Mouse (Mus musculus): ENCODE measurements at regions not wholly inside any gene's neighbourhood (a gene's known extent, or its start where the extent isn't known, plus 50 kb on each side); places are given as distances from the start of the nearest gene placed in this dataset.

DNA sequence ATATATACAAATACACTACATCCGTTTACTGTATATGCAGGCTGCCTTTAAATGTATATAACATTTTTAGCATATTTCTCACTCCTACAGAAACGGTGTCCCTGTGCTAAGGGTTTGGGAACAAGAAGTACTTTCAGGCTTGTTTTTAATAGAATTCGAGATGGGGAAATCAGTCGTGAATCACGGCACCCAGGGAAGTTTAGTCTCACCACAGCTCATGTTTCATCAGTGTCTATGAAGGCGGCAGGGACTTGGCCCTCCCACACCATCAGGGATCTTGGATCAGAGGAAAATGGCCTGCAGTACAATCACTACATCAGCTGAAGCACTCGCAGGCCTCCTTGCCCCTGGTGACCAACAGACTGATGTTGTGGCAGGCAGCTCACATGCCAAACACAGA lies 118.7 kb upstream of the Nsun2 start:
- no peak overlapping the region for H3K27ac ChIP-seq (ENCODE audit: low read depth, low read length)
- no peak overlapping the region for H3K4me2 ChIP-seq
- DNase-seq (ENCODE audit: low spot score, missing footprints) (no peak), ATAC-seq (ENCODE audit: low FRiP score) (no peak)
- no peaks in the 10 kb centered on the region for H3K27me3 ChIP-seq (ENCODE audit: control insufficient read depth, insufficient read depth, low read length)
- H3K9me3 ChIP-seq (ENCODE audit: control insufficient read depth, low read length) = peaks cover 3% of the 10 kb centered on the region; the same call in 1 of the 2 replicates
- no peaks in the 10 kb centered on the region for H3K4me1 ChIP-seq (ENCODE audit: control insufficient read depth, insufficient read depth, low read length)
- WGBS = 83% methylated on average over 7 of the region's 7 CpGs
- no peak overlapping the region for H3K4me3 ChIP-seq (ENCODE audit: low read depth, low read length)
- H3K36me3 ChIP-seq (ENCODE audit: control insufficient read depth, insufficient read depth, low read length) = no peaks in the 10 kb centered on the region
- H3K9ac ChIP-seq (ENCODE audit: low read length) = no peak overlapping the region

DNA sequence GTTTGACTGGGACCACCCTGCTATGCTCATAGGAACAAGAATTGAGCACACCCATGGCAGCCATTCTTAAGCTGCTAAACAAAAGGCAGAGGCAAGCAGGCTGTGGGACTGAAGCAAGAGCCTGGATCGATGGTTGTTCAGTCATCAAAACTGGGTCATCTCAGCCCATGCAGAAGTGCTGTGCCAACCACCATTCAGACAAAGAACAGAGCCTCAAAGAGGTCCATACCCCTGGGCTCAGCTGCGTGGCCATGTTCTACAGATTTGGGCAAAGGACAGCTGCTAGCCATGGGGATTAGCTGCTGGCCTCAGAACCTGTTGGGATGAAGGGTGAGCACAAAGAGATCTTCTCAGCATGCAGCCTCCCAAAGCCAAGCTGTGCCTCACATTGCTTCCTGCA lies 116.8 kb upstream of the Nsun2 start:
- DNase-seq (ENCODE audit: low spot score, missing footprints) = no peak
- Histone ChIP-seq H3K9ac (ENCODE audit: low read length) (no peak overlapping the region), H3K9me3 (ENCODE audit: control insufficient read depth, low read length) (no peaks in the 10 kb centered on the region), H3K27ac (ENCODE audit: low read depth, low read length) (no peak overlapping the region), H3K4me2 (no peak overlapping the region), H3K4me1 (ENCODE audit: control insufficient read depth, insufficient read depth, low read length) (no peaks in the 10 kb centered on the region), H3K4me3 (ENCODE audit: low read depth, low read length) (no peak overlapping the region), H3K27me3 (ENCODE audit: control insufficient read depth, insufficient read depth, low read length) (no peaks in the 10 kb centered on the region), H3K36me3 (ENCODE audit: control insufficient read depth, insufficient read depth, low read length) (no peaks in the 10 kb centered on the region)
- WGBS = 50% methylated on average over 2 of the region's 2 CpGs
- no peak for ATAC-seq (ENCODE audit: low FRiP score)

DNA sequence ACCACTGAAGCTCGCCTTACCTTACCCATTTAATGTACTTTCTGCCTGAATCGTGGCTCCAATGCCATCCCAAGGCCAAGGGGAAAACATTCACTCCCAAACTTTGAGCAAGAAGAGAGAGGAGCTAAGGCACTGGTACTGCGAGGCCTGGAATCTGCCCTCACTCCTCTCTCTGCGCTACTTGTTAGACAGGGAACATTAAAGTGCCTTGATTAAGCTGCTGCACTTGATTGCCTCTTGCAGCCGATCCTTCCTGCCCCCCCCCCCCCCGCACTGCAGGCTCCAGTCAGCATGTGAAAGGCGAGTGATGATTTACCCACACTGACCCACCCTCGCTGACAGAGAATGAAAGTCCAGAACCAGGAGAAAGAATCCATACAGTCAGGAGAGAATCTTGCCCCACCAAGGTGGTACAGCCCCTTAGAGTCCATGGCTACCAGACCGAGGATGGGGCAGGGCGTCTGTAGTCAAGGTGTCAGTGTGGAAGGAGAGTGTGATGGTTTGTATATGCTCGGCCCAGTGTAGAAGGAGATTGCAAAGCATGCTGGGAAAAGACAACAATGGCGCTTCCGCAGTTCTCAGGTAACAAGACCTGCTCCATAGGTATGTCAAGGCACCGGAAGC lies 115.6 kb upstream of the Nsun2 start:
- no peaks in the 10 kb centered on the region for H3K9me3 ChIP-seq (ENCODE audit: control insufficient read depth, low read length)
- H3K4me3 ChIP-seq (ENCODE audit: low read depth, low read length) = no peak overlapping the region
- WGBS = 87% methylated on average over 14 of the region's 14 CpGs
- no peaks in the 10 kb centered on the region for H3K27me3 ChIP-seq (ENCODE audit: control insufficient read depth, insufficient read depth, low read length)
- no peaks in the 10 kb centered on the region for H3K36me3 ChIP-seq (ENCODE audit: control insufficient read depth, insufficient read depth, low read length)
- no peak overlapping the region for H3K4me2 ChIP-seq
- no peak for ATAC-seq (ENCODE audit: low FRiP score)
- no peak overlapping the region for H3K27ac ChIP-seq (ENCODE audit: low read depth, low read length)
- no peak for DNase-seq (ENCODE audit: low spot score, missing footprints)
- H3K9ac ChIP-seq (ENCODE audit: low read length) = no peak overlapping the region
- no peaks in the 10 kb centered on the region for H3K4me1 ChIP-seq (ENCODE audit: control insufficient read depth, insufficient read depth, low read length)

DNA sequence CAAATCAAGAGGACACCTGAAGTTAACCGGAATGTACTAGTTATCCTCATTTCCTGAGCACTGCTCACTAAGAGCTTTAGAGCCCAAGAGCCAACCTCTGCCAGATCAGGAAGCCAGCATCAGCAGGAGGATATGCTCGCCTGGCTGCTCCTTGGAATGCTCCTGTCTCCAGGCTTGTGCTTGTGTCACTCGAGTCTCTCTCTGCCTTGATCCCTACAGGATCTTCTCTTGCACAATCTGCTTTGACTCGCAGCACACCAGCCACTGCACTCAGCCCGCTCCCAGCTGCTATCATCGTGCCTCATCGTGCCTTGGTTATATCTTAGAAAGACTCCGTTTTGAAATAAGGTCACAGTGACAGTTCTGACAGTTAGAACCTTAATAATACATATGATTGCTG lies 113.4 kb upstream of the Nsun2 start:
- Histone ChIP-seq H3K27ac (ENCODE audit: low read depth, low read length) (no peak overlapping the region), H3K4me2 (no peak overlapping the region), H3K9ac (ENCODE audit: low read length) (no peak overlapping the region), H3K9me3 (ENCODE audit: control insufficient read depth, low read length) (no peaks in the 10 kb centered on the region), H3K4me1 (ENCODE audit: control insufficient read depth, insufficient read depth, low read length) (no peaks in the 10 kb centered on the region), H3K27me3 (ENCODE audit: control insufficient read depth, insufficient read depth, low read length) (no peaks in the 10 kb centered on the region), H3K4me3 (ENCODE audit: low read depth, low read length) (no peak overlapping the region), H3K36me3 (ENCODE audit: control insufficient read depth, insufficient read depth, low read length) (no peaks in the 10 kb centered on the region)
- ATAC-seq (ENCODE audit: low FRiP score) (no peak), DNase-seq (ENCODE audit: low spot score, missing footprints) (no peak)
- WGBS = 88% methylated on average over 8 of the region's 8 CpGs

DNA sequence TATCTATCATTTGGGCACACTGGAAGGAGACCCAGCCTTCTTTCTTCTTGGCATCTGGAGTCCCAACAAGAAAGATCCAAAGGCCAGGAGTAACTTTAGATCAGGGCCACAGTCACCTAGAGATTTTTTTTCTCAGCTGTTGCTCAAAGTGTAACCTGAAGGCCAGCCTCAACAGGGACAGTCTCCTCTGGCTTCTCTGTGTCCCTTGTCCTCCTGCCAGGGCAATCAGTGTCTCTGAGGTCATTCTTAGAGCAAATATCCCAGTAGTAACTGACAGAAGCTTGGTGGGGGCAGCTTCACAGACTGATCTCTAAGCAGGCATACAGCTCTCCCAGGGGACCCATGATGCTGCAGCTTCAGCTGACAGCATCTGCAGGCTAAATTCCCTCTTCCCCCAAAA lies 111.6 kb upstream of the Nsun2 start:
- no peak overlapping the region for H3K27ac ChIP-seq (ENCODE audit: low read depth, low read length)
- ATAC-seq (ENCODE audit: low FRiP score) (no peak), DNase-seq (ENCODE audit: low spot score, missing footprints) (no peak)
- no peak overlapping the region for H3K9ac ChIP-seq (ENCODE audit: low read length)
- no peaks in the 10 kb centered on the region for H3K4me1 ChIP-seq (ENCODE audit: control insufficient read depth, insufficient read depth, low read length)
- no peaks in the 10 kb centered on the region for H3K36me3 ChIP-seq (ENCODE audit: control insufficient read depth, insufficient read depth, low read length)
- no peak overlapping the region for H3K4me2 ChIP-seq
- H3K27me3 ChIP-seq (ENCODE audit: control insufficient read depth, insufficient read depth, low read length) = no peaks in the 10 kb centered on the region
- no peak overlapping the region for H3K4me3 ChIP-seq (ENCODE audit: low read depth, low read length)
- no peaks in the 10 kb centered on the region for H3K9me3 ChIP-seq (ENCODE audit: control insufficient read depth, low read length)

DNA sequence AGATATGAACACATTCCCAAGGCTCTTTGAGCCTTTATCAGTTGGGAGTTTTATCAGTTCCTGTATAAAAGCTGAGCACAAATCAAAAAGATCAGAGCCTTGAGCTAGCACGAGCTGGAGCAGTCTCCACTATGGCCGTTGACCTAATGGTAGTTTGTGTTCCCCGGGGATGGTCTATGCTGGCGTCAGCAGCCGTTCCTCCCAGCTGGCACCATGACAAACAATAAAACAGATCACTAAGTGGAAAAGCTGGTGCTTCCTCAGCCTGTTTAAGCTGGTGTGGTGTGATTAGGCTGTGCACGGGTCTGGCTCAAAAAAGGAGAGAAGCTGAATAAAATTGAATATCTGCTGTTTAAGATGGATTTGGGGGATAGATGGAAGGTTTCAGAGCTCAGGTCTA lies 107.4 kb upstream of the Nsun2 start:
- Histone ChIP-seq H3K9me3 (ENCODE audit: control insufficient read depth, low read length) (no peaks in the 10 kb centered on the region), H3K9ac (ENCODE audit: low read length) (no peak overlapping the region), H3K4me1 (ENCODE audit: control insufficient read depth, insufficient read depth, low read length) (peaks cover 7% of the 10 kb centered on the region), H3K4me2 (no peak overlapping the region), H3K4me3 (ENCODE audit: low read depth, low read length) (no peak overlapping the region), H3K27ac (ENCODE audit: low read depth, low read length) (no peak overlapping the region), H3K36me3 (ENCODE audit: control insufficient read depth, insufficient read depth, low read length) (no peaks in the 10 kb centered on the region), H3K27me3 (ENCODE audit: control insufficient read depth, insufficient read depth, low read length) (no peaks in the 10 kb centered on the region)
- ATAC-seq (ENCODE audit: low FRiP score) (peak; percentile 29; the same call in 1 of the 2 replicates), DNase-seq (ENCODE audit: low spot score, missing footprints) (no peak)
- 68% methylated on average over 6 of the region's 6 CpGs for WGBS

DNA sequence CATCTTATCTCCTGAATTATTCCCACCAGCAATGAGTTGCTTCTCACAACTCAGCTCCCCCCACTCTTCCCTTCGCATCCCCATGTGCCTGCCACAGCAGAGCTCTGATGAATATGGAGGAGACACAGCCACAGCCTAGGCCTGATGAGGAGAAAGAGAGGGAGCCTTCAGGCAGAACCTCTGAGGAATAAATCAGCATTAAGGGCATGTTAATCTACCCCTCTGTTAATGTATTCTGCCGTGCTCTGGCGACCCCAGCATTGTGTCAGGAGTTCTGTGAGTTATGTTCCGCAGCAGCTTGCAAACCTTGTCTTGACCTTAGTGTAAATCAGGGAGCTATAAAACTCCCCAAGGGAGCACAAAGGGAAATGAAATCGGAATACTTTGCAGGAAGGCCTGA lies 104.0 kb upstream of the Nsun2 start:
- no peak overlapping the region for H3K9ac ChIP-seq (ENCODE audit: low read length)
- H3K4me2 ChIP-seq = no peak overlapping the region
- no peaks in the 10 kb centered on the region for H3K9me3 ChIP-seq (ENCODE audit: control insufficient read depth, low read length)
- H3K4me3 ChIP-seq (ENCODE audit: low read depth, low read length) = no peak overlapping the region
- no peaks in the 10 kb centered on the region for H3K36me3 ChIP-seq (ENCODE audit: control insufficient read depth, insufficient read depth, low read length)
- peaks cover 7% of the 10 kb centered on the region for H3K4me1 ChIP-seq (ENCODE audit: control insufficient read depth, insufficient read depth, low read length)
- no peak for DNase-seq (ENCODE audit: low spot score, missing footprints)
- no peaks in the 10 kb centered on the region for H3K27me3 ChIP-seq (ENCODE audit: control insufficient read depth, insufficient read depth, low read length)
- 31% methylated on average over 5 of the region's 5 CpGs for WGBS
- no peak overlapping the region; the same call in 1 of the 2 replicates for H3K27ac ChIP-seq (ENCODE audit: low read depth, low read length)
- ATAC-seq (ENCODE audit: low FRiP score) = peak; percentile 91

DNA sequence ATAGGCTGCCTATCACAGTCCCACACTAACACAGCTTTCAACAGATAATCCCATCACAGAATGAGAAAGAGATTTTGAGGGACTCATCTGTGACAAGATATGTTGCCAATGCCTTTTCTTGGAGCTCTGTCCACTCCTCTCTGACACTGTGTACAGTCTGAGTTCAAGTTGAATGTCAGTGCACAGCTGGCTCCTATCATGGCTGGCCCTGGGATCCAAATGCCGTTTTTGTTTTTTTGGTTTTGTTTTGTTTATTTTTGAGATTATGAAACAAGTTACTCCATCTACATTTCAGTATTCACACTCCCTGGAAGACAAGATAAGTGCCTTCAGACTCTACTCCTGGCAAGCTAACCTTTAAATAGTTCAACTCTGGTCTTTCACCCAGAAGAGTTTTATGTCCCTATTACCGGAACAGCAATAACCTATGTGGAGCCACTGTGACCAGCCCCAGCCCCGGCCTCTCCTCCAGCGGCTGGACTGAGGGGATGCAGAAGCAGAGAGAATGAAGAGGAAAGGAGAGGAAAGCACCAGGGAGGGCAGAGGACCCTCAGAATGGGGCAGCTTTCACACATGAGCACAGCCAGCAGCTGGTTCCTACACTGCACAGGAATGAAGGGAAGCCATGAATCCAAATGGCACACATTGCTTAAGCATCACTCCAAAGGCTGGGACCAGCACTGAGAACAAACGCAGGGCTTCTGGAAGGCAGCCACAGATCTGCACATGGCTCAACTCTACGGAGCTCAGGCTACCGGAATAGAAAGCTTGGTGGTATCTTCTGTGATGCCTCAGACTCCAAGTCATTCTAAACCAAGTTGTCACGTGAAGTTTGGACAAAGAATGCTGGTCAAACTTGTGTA lies 99.9 kb upstream of the Nsun2 start:
- Histone ChIP-seq H3K4me1 (ENCODE audit: control insufficient read depth, insufficient read depth, low read length) (peaks cover 7% of the 10 kb centered on the region), H3K9ac (ENCODE audit: low read length) (no peak overlapping the region), H3K36me3 (ENCODE audit: control insufficient read depth, insufficient read depth, low read length) (no peaks in the 10 kb centered on the region), H3K4me3 (ENCODE audit: low read depth, low read length) (no peak overlapping the region), H3K4me2 (no peak overlapping the region), H3K27me3 (ENCODE audit: control insufficient read depth, insufficient read depth, low read length) (no peaks in the 10 kb centered on the region), H3K9me3 (ENCODE audit: control insufficient read depth, low read length) (no peaks in the 10 kb centered on the region), H3K27ac (ENCODE audit: low read depth, low read length) (no peak overlapping the region)
- no peak for ATAC-seq (ENCODE audit: low FRiP score)
- 83% methylated on average over 8 of the region's 8 CpGs for WGBS
- DNase-seq (ENCODE audit: low spot score, missing footprints) = no peak

DNA sequence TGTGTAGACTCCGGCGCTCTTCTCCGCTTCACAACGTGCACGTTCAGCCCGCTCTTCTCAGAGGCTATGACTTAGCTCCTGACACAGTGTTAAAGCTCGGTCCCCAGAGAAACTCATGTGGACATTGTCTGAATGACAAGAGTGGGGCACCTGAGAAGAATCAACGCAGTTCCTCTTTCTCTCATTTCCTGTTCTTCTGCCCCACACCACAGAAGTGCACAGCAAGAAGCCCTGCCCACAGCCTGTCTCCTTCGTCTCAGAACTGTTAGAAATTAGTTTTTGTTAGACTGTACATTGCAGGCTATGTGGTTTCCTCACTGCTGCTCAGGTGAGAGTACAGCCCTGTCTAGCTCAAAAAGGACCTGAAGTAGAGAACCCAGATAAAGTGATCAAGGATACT lies 94.1 kb upstream of the Nsun2 start:
- no peak overlapping the region for H3K27ac ChIP-seq (ENCODE audit: low read depth, low read length)
- no peak overlapping the region for H3K4me2 ChIP-seq
- ATAC-seq (ENCODE audit: low FRiP score) (no peak), DNase-seq (ENCODE audit: low spot score, missing footprints) (no peak)
- no peaks in the 10 kb centered on the region for H3K36me3 ChIP-seq (ENCODE audit: control insufficient read depth, insufficient read depth, low read length)
- 86% methylated on average over 9 of the region's 9 CpGs for WGBS
- H3K27me3 ChIP-seq (ENCODE audit: control insufficient read depth, insufficient read depth, low read length) = no peaks in the 10 kb centered on the region
- no peaks in the 10 kb centered on the region for H3K4me1 ChIP-seq (ENCODE audit: control insufficient read depth, insufficient read depth, low read length)
- H3K4me3 ChIP-seq (ENCODE audit: low read depth, low read length) = no peak overlapping the region
- H3K9ac ChIP-seq (ENCODE audit: low read length) = no peak overlapping the region
- no peaks in the 10 kb centered on the region for H3K9me3 ChIP-seq (ENCODE audit: control insufficient read depth, low read length)

All from midbrain, embryonic 11.5 days (tissue).